Mouse (Mus musculus) megakaryocyte, embryonic 14.5 days (primary cell): ENCODE measurements at regions not wholly inside any gene's neighbourhood (a gene's known extent, or its start where the extent isn't known, plus 50 kb on each side); places are given as distances from the start of the nearest gene placed in this dataset.

Experiments
- FLI1 ChIP-seq: IDR thresholded peaks from 2 replicates; pipeline ENCODE4 v1.6.1; 2012; ENCODE audit warnings: low read length, inconsistent platforms, mixed read lengths
- GATA1 ChIP-seq: IDR thresholded peaks from 3 replicates; pipeline ENCODE4 v1.6.1; 2012; ENCODE audit warnings: mixed read lengths, low read length, inconsistent platforms, borderline replicate concordance

- TF ChIP-seq GATA1 = no peak
- TF ChIP-seq FLI1 = no peak
These were observed 254.9 kb upstream of the Irx5 start for GRCm38 (mm10) chr8:92102521-92102920.
